Mouse (Mus musculus) Patski (cell line): ENCODE results near the gene Xxylt1. TPM values are rescaled to one million over a fixed set of nuclear protein-coding genes. Genes with fewer than 3 reads are reported as not detected.
A peak's percentile ranks its signal among the peaks of the same experiment; 100 is the strongest.

Experiments
- ATAC-seq: fragments of 100-300 bp; one replicate; pipeline ENCODE4 v1.8.0; 2021
- CTCF ChIA-PET: fragments of 350-600 bp; sonication (Branson Sonifier 250); formaldehyde crosslinking; loops from one replicate; lab custom pipeline; 2022; ENCODE audit warnings: inconsistent platforms; lab: Charles Lee
- POLR2A ChIA-PET: fragments of 350-600 bp; sonication (Branson Sonifier 250); formaldehyde crosslinking; loops from one replicate; lab custom pipeline; 2022; ENCODE audit warnings: antibody characterized with exemption, inconsistent platforms; lab: Charles Lee
- DNase-seq: peaks from one replicate; pipeline ENCODE4 v3.0.0-alpha.2; 2011; ENCODE audit warnings: low read depth, low spot score
- H3K27me3 ChIP-seq: fragments of 371-371 bp; one replicate; pipeline ENCODE4 v1.5.1; 2021
- CTCF ChIP-seq: fragments of 100-300 bp; IDR thresholded peaks from one replicate; pipeline ENCODE4 v1.5.1; 2021
- in situ Hi-C: fragments of 300-500 bp; cut with MboI; formaldehyde crosslinking; loops from 3 replicates; pipeline ENCODE4 v1.11.1; 2018; ENCODE audit warnings: low pct_unique_long_range_greater_than_20kb, mixed read lengths
- polyA plus RNA-seq: library from polyadenylated mRNA; unstranded; gene quantifications from one replicate; pipeline ENCODE4 v1.2.3, GENCODE M21; 2021

Xxylt1 gene
- polyA plus RNA-seq, 1 experiment from 2014 or later, result 27.6 TPM

GRCm38 (mm10) chr16:30981345-30981744 lies 99.9 kb downstream of the Xxylt1 start:
- in situ Hi-C loops, result loop anchor here (5.0 kb wide), 1 partner anchor 86 kb away; no protein-coding TSS in a partner anchor
- DNase-seq (no peak), ATAC-seq (no peak)
- CTCF ChIA-PET, result no interaction called here
- POLR2A ChIA-PET, result interaction anchor here (0.9 kb wide), 1 partner anchor 322 kb away, joined by 3 read pairs; no protein-coding TSS in a partner anchor
- H3K27me3 ChIP-seq, result no peaks in the 10 kb centered on the region
- no peak for TF ChIP-seq CTCF

- CTCF ChIA-PET, result interaction anchor here (1.3 kb wide), 1 partner anchor 91 kb away, joined by 3 read pairs; no protein-coding TSS in a partner anchor
- POLR2A ChIA-PET, result no interaction called here
- DNase-seq (no peak), ATAC-seq (no peak)
- no peaks in the 10 kb centered on the region for H3K27me3 ChIP-seq
- TF ChIP-seq CTCF, result no peak
- in situ Hi-C loops, result loop anchor here (5.0 kb wide), 1 partner anchor 87 kb away; no protein-coding TSS in a partner anchor
These were observed 101.3 kb downstream of the Xxylt1 start for GRCm38 (mm10) chr16:30979905-30980304.

GRCm38 (mm10) chr16:30977728-30978127 lies 103.5 kb downstream of the Xxylt1 start:
- no peaks in the 10 kb centered on the region for H3K27me3 ChIP-seq
- no peak for TF ChIP-seq CTCF
- ATAC-seq (no peak), DNase-seq (no peak)
- in situ Hi-C loops, result no loop called here
- POLR2A ChIA-PET, result interaction anchor here (1.1 to 1.3 kb wide), 2 partner anchors 101 to 376 kb away, joined by 3 read pairs; no protein-coding TSS in a partner anchor
- CTCF ChIA-PET, result no interaction called here

GRCm38 (mm10) chr16:30977186-30977585 lies 104.0 kb downstream of the Xxylt1 start:
- H3K27me3 ChIP-seq, result no peaks in the 10 kb centered on the region
- TF ChIP-seq CTCF, result no peak
- ATAC-seq (peak; percentile 81), DNase-seq (no peak)
- ChIA-PET CTCF (interaction anchor here (1.0 kb wide), 1 partner anchor 9 kb away, joined by 3 read pairs; no protein-coding TSS in a partner anchor), POLR2A (interaction anchor here (1.0 to 1.3 kb wide), 3 partner anchors 20 to 375 kb away, joined by 3 read pairs; no protein-coding TSS in a partner anchor)
- in situ Hi-C loops, result no loop called here

GRCm38 (mm10) chr16:30974549-30974948 lies 106.7 kb downstream of the Xxylt1 start:
- no peak for DNase-seq
- TF ChIP-seq CTCF, result no peak
- CTCF ChIA-PET, result interaction anchor here (2.3 kb wide), 1 partner anchor 382 kb away, joined by 7 read pairs; no protein-coding TSS in a partner anchor
- POLR2A ChIA-PET, result no interaction called here
- in situ Hi-C loops, result loop anchor here (5.0 kb wide), 2 partner anchors 92 to 377 kb away; partner anchors contain the start of gene Fam43a
- no peak for ATAC-seq
- H3K27me3 ChIP-seq, result no peaks in the 10 kb centered on the region

- H3K27me3 ChIP-seq, result no peaks in the 10 kb centered on the region
- DNase-seq (no peak), ATAC-seq (no peak)
- TF ChIP-seq CTCF, result no peak
- ChIA-PET CTCF (no interaction called here), POLR2A (interaction anchor here (1.3 kb wide), 1 partner anchor 374 kb away, joined by 7 read pairs; the partner anchor contains the start of gene Fam43a)
- in situ Hi-C loops, result loop anchor here (5.0 kb wide), 2 partner anchors 91 to 376 kb away; partner anchors contain the start of gene Fam43a
These were observed 107.8 kb downstream of the Xxylt1 start for GRCm38 (mm10) chr16:30973416-30973815.

GRCm38 (mm10) chr16:30971950-30972541 lies 109.2 kb downstream of the Xxylt1 start:
- ATAC-seq (peak; percentile 72), DNase-seq (no peak)
- in situ Hi-C loops, result loop anchor here (5.0 kb wide), 2 partner anchors 90 to 375 kb away; partner anchors contain the start of gene Fam43a
- ChIA-PET CTCF (no interaction called here), POLR2A (interaction anchor here (0.9 to 1.4 kb wide), 2 partner anchors 368 to 371 kb away, joined by 3 to 6 read pairs; no protein-coding TSS in a partner anchor)
- no peak for TF ChIP-seq CTCF
- H3K27me3 ChIP-seq, result no peaks in the 10 kb centered on the region

- DNase-seq (no peak), ATAC-seq (no peak)
- ChIA-PET POLR2A (no interaction called here), CTCF (no interaction called here)
- no peaks in the 10 kb centered on the region for H3K27me3 ChIP-seq
- TF ChIP-seq CTCF, result no peak
- in situ Hi-C loops, result loop anchor here (5.0 kb wide), 2 partner anchors 87 to 372 kb away; partner anchors contain the start of gene Fam43a
These were observed 111.8 kb downstream of the Xxylt1 start for GRCm38 (mm10) chr16:30969266-30970064.

- ChIA-PET CTCF (no interaction called here), POLR2A (no interaction called here)
- no peak for TF ChIP-seq CTCF
- no peak for ATAC-seq
- no peaks in the 10 kb centered on the region for H3K27me3 ChIP-seq
- in situ Hi-C loops, result no loop called here
- DNase-seq, result no peak
These were observed 112.7 kb downstream of the Xxylt1 start for GRCm38 (mm10) chr16:30968402-30969151.

- ATAC-seq (no peak), DNase-seq (no peak)
- ChIA-PET POLR2A (no interaction called here), CTCF (no interaction called here)
- no peak for TF ChIP-seq CTCF
- in situ Hi-C loops, result no loop called here
- H3K27me3 ChIP-seq, result no peaks in the 10 kb centered on the region
These were observed 114.5 kb downstream of the Xxylt1 start for GRCm38 (mm10) chr16:30966684-30967083.
